Mouse (Mus musculus): ENCODE results near the gene Sms. TPM values are rescaled to one million over a fixed set of nuclear protein-coding genes. Genes with fewer than 3 reads are reported as not detected.

Sms gene
- total RNA-seq, 2 experiments from 2014 or later = 39.6 to 56.5 TPM

- DNase-seq = peak; percentile 3 to 72
Observed at GRCm38 (mm10) chrX:157454430-157454829, 37.7 kb downstream of the Sms start.

DNA sequence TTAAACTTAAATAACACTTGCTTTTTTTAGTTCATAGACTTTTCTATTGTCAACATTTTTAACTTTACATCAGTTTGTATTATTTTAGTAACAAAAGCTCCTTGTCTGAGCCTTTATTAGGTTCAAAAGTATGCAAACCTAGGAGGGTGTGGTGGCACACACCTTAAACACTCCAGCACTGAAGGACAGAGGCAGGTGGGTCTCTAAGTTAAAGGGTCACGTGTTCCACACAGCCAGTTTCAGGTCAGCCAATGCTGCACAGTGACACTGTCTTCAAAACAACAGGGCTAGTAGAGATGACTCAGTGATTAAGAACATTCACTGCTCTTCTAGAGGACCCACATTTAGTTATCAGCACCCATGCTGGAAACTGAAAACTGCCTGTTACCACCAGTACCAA, 43.1 kb downstream of the Sms start:
- no peak for DNase-seq

- DNase-seq = no peak
Observed at GRCm38 (mm10) chrX:157447431-157447830, 44.7 kb downstream of the Sms start.

DNA sequence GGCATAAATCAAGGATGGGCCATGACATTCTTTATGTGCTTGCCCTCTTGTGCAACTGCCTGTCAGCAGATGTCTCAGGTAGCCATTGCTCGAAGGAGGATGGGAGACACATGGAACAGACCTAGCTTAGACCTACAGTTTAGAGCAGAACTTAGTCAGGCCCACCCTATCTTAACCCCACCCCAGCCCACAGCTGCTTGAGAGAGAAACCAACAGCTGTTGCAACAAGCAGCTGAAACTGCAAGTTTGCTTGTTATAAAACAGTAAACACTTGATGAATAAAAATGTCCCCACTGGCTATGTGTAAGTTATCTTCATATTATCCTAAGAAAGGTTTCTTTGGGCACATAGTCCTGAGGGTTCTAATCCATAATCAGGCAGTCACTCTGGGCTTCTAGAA, 57.3 kb downstream of the Sms start:
- DNase-seq = no peak

GRCm38 (mm10) chrX:157419451-157419850, 72.6 kb downstream of the Sms start:
- DNase-seq = no peak

DNA sequence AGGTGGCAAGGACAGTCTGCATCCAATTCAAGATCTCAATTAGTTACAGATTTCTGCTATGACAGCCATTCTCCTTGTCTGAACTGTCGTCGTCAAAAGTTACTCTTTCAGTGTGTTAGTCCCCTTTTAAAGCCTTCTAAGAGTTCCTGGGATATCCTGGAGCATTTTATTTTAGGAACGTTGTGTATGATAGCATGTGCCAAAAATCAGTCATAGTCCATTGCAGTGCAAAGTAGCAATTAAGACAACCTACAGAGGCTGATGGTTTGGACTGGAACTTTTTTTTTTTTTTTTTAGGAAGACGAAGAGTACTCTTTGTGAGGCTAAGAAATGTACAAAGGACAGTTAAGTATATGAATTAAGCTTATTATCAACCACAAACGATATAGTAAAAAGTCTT, 76.9 kb downstream of the Sms start, which contains the start of gene Phex:
Gene Phex, minus strand, starts transcription at position 101 of the 400 bp plus-strand sequence.
- DNase-seq = no peak

- no peak for DNase-seq
Observed at GRCm38 (mm10) chrX:157404919-157405318, 87.2 kb downstream of the Sms start.

Other genes starting within 250 kb of the Sms start
- under 1 TPM in 1 of 2 experiments, not detected in 1; 0.05 TPM for gene Phex, start 77.0 kb downstream of the Sms start, total RNA-seq (2021)
- 1 to 10 TPM; 1.3 to 1.5 TPM for gene Yy2, start 76.7 kb upstream of the Sms start, total RNA-seq (2021)
- 10 to 100 TPM; 12.4 to 13.6 TPM for gene Mbtps2, start 106.4 kb upstream of the Sms start, total RNA-seq (2021)
- gene Smpx, start 206.6 kb upstream of the Sms start, total RNA-seq (2021) = 100 to 1,000 TPM; 373 to 434 TPM

All from heart, adult 18-20 months (tissue).